Mouse (Mus musculus): Measurements from ENCODE around the gene Tmbim1. TPM values are rescaled to one million over a fixed set of nuclear protein-coding genes. Genes with fewer than 3 reads are reported as not detected.
"Not testable (repeated sequence)": the region's sequence is repeated elsewhere in the genome, so short reads cannot be mapped to it uniquely, and the experiment has no call there.

Tmbim1 gene
- total RNA-seq, 2 experiments from 2014 or later, result 28.5 to 36.6 TPM

DNA sequence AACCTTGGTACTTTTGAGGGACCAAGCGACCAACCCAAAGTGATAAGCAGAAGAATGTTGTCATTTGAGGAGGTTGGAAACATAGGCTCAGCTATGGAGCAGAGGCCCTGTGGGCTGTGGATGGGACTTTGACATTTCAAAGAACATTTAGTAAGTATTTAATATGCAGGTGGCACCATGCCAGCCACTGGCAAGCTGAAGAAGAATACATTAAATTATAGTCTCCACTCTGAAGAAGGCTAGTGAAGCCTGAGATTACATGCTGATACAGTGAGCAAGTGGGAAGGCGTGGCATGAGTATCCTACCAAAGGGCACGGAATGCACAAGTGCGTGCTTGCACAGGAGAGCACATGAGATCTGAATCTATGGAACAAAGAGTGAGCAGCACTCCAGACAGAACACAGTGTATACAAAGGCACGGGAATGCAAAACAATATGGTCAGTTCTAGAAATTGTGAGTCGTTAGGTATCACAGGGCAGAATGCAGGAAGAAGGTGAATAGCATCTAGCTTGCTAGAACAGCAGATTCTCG is 24.5 kb upstream of the Tmbim1 start:
- DNase-seq, result no peak

DNA sequence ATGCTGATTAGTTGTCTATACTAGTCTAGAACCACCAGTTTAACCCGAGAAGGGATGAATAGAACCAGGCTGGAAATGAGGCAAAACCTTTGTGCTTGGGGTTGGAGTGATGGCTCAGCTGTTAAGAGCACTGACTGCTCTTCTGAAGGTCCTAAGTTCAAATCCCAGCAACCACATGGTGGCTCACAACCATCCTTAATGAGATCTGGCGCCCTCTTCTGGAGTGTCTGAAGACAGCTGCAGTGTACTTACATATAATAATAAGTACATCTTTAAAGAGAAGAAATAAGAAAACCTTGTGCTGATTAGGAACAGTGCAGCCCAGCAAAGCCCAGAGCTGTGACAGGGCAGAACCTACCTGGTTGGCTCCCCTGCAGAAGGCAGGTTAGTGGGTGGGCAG is 21.5 kb upstream of the Tmbim1 start:
- not testable (repeated sequence) for DNase-seq

- no peak for DNase-seq
These were observed 16.0 kb upstream of the Tmbim1 start for GRCm38 (mm10) chr1:74321396-74321795.

DNA sequence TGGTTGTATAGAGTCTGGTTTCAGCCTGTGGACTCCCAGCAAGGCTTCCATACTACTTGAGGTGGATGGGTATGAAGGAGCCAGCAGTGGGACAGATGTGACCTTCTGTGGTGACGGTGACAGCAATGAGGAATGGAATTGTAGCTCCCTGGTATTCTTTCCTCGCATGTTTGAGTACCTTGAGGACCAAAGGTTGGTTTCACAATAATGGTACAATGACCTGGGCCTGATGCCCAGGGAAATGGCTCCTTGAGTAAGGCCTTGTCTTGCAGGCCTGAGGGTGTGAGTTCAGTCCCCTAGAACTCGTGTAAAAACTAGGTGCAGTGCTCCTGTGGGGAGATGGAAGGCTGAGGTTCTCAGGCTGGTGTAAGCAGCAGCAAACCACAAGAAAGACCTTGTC is 13.3 kb upstream of the Tmbim1 start:
- DNase-seq, result no peak

DNA sequence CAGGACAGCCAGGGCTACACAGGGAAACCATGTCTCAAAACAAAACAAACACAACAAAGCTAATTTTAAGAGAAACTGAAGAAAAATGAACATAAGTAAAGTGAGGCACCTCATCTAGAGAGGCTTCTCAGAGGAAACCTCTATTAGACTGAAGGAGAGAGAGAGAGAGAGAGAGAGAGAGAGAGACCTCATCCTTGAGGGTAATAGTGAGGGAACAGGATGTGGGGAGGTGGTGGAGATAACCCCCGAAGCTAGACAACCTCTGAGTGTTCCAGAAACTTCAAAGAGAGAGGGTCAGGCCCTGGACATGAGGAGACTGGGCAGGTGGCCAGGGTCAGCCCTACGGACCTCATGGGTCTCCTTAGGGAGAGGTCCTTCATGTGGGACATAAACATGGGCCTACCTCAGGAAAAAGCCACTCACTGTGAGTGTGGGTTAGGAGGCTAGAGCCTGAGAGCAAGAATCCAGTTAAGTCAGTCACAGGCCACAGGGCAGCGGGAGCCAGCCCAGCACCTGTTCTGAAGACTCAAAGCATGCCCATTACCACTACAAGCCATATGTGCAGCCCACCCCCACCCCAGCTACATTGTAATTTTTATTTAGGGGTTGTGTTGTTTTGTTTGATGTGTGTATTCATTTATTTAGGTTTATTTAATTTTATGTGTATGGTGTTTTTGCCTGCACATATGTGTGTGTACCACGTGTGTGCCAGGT is 10.8 kb upstream of the Tmbim1 start:
- no peak for DNase-seq

DNA sequence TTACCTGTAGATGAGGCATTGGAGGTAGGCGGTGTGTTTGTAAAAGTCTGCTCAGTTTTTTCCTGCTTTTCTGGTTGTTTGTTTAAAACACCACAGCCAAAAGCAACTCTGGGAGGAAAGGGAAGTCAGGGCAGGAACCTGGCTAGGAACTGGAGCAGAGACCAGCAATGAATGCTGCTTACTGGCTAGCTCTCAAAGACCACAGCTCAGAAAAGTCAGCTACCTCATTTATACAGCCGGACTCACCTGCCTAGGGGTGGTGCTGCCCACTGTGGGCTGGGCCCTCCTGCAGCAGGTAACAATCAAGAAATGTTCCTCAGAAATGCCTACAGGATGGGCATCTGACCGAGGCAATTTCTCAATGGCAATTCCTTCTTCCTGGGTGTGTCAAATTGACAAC is 9.4 kb upstream of the Tmbim1 start:
- DNase-seq, result no peak

- no peak for DNase-seq
These were observed 7.7 kb upstream of the Tmbim1 start for GRCm38 (mm10) chr1:74313049-74313692.

GRCm38 (mm10) chr1:74309767-74310166 is 4.3 kb upstream of the Tmbim1 start:
- DNase-seq, result no peak

GRCm38 (mm10) chr1:74308001-74308964 is 2.9 kb upstream of the Tmbim1 start:
- DNase-seq, result no peak

- DNase-seq, result no peak
These were observed 1.7 kb upstream of the Tmbim1 start for GRCm38 (mm10) chr1:74307146-74307545.

- no peak for DNase-seq
These were observed 476 bp downstream of the Tmbim1 start for GRCm38 (mm10) chr1:74304946-74305345.

GRCm38 (mm10) chr1:74304339-74304790 is 1.1 kb downstream of the Tmbim1 start:
- DNase-seq, result no peak

- peak; percentile 82 for DNase-seq
These were observed 1.7 kb downstream of the Tmbim1 start for GRCm38 (mm10) chr1:74303509-74304338.

- DNase-seq, result no peak
These were observed 2.6 kb downstream of the Tmbim1 start for GRCm38 (mm10) chr1:74302835-74303234.

GRCm38 (mm10) chr1:74302229-74302628 is 3.2 kb downstream of the Tmbim1 start:
- no peak for DNase-seq

DNA sequence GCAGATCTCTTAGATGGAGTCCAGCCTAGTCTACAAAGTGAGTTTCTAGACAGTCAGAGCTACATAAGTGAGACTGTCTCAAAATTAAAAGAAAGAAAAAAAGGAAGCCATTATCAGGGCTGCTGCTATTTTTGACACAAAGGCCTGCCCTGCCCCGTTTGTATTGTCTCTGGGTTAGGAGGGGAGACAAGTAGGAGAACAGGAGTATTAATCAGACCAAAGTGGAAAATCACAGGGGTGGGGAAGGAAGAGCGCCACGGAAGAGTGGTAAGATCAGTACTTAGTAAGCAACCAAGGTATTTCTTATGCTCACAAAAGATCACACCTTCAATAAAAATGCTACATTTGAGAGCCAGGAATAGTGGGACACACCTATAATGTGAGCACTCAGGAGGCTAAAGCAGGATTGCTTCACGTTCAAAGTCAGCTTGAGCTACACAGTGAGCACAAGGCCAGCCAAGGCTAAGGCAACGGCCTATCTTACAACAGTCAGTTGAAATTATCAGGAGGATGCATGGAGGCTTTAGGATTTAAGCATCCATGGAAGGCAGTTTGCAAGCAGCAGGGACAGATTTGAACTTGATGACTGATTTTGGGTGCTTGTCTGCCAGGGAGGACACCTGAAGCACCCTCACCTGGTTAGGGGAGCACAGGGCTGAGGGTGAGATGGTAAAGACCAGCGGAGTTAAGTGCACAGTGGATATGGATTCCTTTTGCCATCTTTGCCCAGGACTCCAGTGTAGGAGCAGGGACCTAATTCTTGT is 4.9 kb downstream of the Tmbim1 start:
- no peak for DNase-seq

GRCm38 (mm10) chr1:74298996-74299395 is 6.4 kb downstream of the Tmbim1 start:
- peak; percentile 81 for DNase-seq

GRCm38 (mm10) chr1:74298157-74298750 is 7.2 kb downstream of the Tmbim1 start:
- no peak for DNase-seq

GRCm38 (mm10) chr1:74297269-74297668 is 8.2 kb downstream of the Tmbim1 start:
- DNase-seq, result peak; percentile 69

DNA sequence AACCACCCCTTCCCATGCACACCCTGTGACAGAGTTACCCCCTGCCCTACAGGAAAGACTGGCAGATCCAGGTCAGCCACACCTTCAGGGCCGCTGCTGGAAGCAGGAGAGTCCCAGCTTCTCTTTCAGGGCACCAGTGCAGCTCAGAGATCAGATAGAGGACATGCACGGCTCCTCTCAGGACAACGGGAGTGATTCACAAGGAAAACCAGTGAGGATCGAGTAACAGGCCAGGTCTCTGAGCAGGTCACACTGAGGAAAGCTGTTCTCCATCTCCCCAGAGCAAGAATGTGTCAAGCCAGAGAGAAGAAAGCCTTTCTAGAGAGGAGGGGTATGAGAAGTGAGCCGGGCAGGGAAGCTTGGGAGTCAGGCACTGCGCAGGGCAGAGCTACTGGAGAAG is 8.9 kb downstream of the Tmbim1 start:
- DNase-seq, result no peak

Data from gastrocnemius, postnatal 25 days (tissue).